In the genomic region with DNA sequence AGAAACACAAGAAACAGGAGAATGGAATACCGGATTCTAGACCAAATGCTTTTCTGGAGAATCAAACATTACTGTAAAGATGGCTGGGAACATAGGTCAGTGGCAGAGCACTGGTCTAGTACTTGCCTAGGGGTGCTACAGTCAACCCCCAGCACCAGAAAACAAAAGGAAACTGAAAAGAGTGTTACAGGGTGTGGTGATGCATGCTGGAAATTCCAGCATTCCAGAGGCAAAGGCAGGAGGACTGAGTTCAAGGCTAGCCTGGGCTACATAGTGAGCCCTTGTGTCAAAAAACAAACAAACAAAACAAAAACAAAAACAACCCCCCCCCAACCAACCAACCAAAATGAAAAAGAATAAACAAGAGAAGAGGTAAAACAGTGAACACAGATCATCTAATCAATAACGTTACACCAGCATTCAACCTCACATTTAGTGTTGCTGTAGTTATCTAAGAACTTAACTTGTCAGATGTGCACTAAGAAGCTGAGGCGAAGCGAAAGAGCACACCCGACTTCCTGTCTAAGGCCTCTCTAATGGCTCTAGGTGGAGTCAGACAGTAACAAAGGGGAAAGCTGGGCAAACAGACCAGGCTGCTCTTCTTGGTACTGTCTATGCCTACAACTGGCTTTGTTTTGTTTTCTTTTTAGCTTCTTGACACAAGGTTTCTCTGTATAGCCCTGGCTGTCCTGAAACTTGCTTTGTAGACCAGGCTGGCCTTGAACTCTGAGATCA, we compare ENCODE assay signal across 27 mouse cellular contexts. TPM values are rescaled to one million over a fixed set of nuclear protein-coding genes. Genes with fewer than 3 reads are reported as not detected.
"Had no signal": no experiment of that assay in that cellular context is flagged by ENCODE, and none has a peak within 500 bp of the region (broad histone marks: within the 10 kb centered on the region; RNA-seq: fewer than 3 reads in every experiment).

No protein-coding gene starts in this region.

- DNase-seq: kidney, postnatal 10 days; kidney, postnatal 4 days; left cerebral cortex, postnatal 4 days; liver, postnatal 0 days; lung, embryonic 14.5 days; thymus, adult 18-20 months; thymus, postnatal 14 days; thymus, postnatal 4 days had no signal

- H3K27me3 ChIP-seq: kidney, embryonic 15.5 days; limb, embryonic 12.5 days; limb, embryonic 15.5 days; midbrain, embryonic 13.5 days had no signal

- H3K27ac ChIP-seq: kidney, embryonic 15.5 days; limb, embryonic 12.5 days; limb, embryonic 15.5 days; liver, embryonic 14.5 days; macrophage; midbrain, embryonic 13.5 days had no signal

- H3K4me2 ChIP-seq: kidney, embryonic 15.5 days; limb, embryonic 12.5 days; limb, embryonic 15.5 days; liver, embryonic 11.5 days; lung, embryonic 14.5 days; midbrain, embryonic 13.5 days had no signal

- H3K9me3 ChIP-seq: kidney, embryonic 15.5 days; limb, embryonic 12.5 days; limb, embryonic 15.5 days; midbrain, embryonic 13.5 days had no signal

- H3K4me3 ChIP-seq: kidney, embryonic 15.5 days; limb, embryonic 12.5 days; limb, embryonic 15.5 days; midbrain, embryonic 13.5 days had no signal

- ATAC-seq: liver, postnatal 0 days; lung, postnatal 0 days; midbrain, embryonic 13.5 days; midbrain, embryonic 16.5 days had no signal

- H3K9ac ChIP-seq: kidney, embryonic 15.5 days; limb, embryonic 12.5 days; limb, embryonic 15.5 days; liver, embryonic 14.5 days; liver, postnatal 0 days; lung, embryonic 14.5 days; midbrain, embryonic 13.5 days had no signal

- H3K4me1 ChIP-seq: kidney, embryonic 15.5 days; limb, embryonic 12.5 days; limb, embryonic 15.5 days had no signal

- H3K36me3 ChIP-seq: midbrain, embryonic 13.5 days had no signal

RNA-seq across cellular contexts. Expression of a gene that starts 44.4 kb away (rescaled TPM):
- total RNA-seq: layer of hippocampus, adult 18-20 months; layer of hippocampus, postnatal 14 days; left cerebral cortex, adult 8-10 months; left cerebral cortex, postnatal 14 days; left cerebral cortex, postnatal 4 days; megakaryocyte, adult 5-6 weeks had no signal
- polyA plus RNA-seq: kidney, embryonic 15.5 days; limb, embryonic 12.5 days; limb, embryonic 15.5 days; liver, embryonic 11.5 days; liver, embryonic 14.5 days; liver, postnatal 0 days; lung, embryonic 14.5 days; lung, postnatal 0 days; macrophage; midbrain, embryonic 13.5 days; midbrain, embryonic 16.5 days; neural tube, embryonic 11.5 days; neural tube, embryonic 14.5 days; spleen, adult 2 months; stomach, embryonic 16.5 days; testis, adult 2 months had no signal
